Mouse (Mus musculus): Measurements from ENCODE around the gene Zcchc14.

GRCm38 (mm10) chr8:121557746-121558145, 95.0 kb downstream of the Zcchc14 start:
- TF ChIP-seq GATA1 (IDR thresholded peaks at IDR 0.05; ENCODE audit: borderline replicate concordance, low read length) = no peak
- TF ChIP-seq FLI1 (IDR thresholded peaks at IDR 0.05; ENCODE audit: low read length) = no peak

Data from megakaryocyte, embryonic 14.5 days (primary cell).